Mouse (Mus musculus) forebrain, embryonic 14.5 days (tissue): ENCODE measurements around the gene Gm10037. TPM values are rescaled to one million over a fixed set of nuclear protein-coding genes. Genes with fewer than 3 reads are reported as not detected.
A peak's percentile ranks its signal among the peaks of the same experiment; 100 is the strongest.
"Not testable (repeated sequence)": the region's sequence is repeated elsewhere in the genome, so short reads cannot be mapped to it uniquely, and the experiment has no call there.

ENCODE experiments used
- ATAC-seq: fragments of 200-750 bp; cut with Nextera tagmentation; 2 replicates; pipeline ENCODE4 v1.8.0; 2017; ENCODE audit warnings: mild to moderate bottlenecking, moderate library complexity
- DNase-seq: peaks from one replicate; pipeline ENCODE4 v3.0.0-alpha.2; 2015; ENCODE audit warnings: low spot score
- H3K27ac ChIP-seq: fragments of 300-500 bp; sonication (generic); 2 replicates; pipeline ENCODE4 v1.5.1; 2014; ENCODE audit warnings: low read depth, mild to moderate bottlenecking, control low read depth, low read length, moderate library complexity
- H3K27me3 ChIP-seq: fragments of 300-500 bp; sonication (generic); replicated peaks from 2 replicates; pipeline ENCODE4 v1.6.1; 2014; ENCODE audit warnings: low read length, control low read depth, mixed read lengths; ENCODE audit not compliant: control insufficient read depth, insufficient read depth
- H3K36me3 ChIP-seq: fragments of 300-500 bp; sonication (generic); 2 replicates; pipeline ENCODE4 v1.6.1; 2014; ENCODE audit warnings: low read length, control low read depth; ENCODE audit not compliant: control insufficient read depth, insufficient read depth
- H3K4me1 ChIP-seq: fragments of 300-500 bp; sonication (generic); 2 replicates; pipeline ENCODE4 v1.6.1; 2014; ENCODE audit warnings: antibody characterized with exemption, low read length, control low read depth; ENCODE audit not compliant: control insufficient read depth, insufficient read depth
- H3K4me2 ChIP-seq: fragments of 300-500 bp; sonication (generic); 2 replicates; pipeline ENCODE4 v1.6.1; 2014; ENCODE audit warnings: mild to moderate bottlenecking, control low read depth, low read length
- H3K4me3 ChIP-seq: fragments of 300-500 bp; sonication (generic); 2 replicates; pipeline ENCODE4 v1.5.1; 2014; ENCODE audit warnings: low read depth, low read length, control low read depth
- H3K9ac ChIP-seq: fragments of 300-500 bp; sonication (generic); 2 replicates; pipeline ENCODE4 v1.6.1; 2014; ENCODE audit warnings: mild to moderate bottlenecking, low read length, control low read depth, moderate library complexity
- H3K9me3 ChIP-seq: fragments of 300-500 bp; sonication (generic); replicated peaks from 2 replicates; pipeline ENCODE4 v1.6.1; 2016; ENCODE audit warnings: low read length, control low read depth, mixed read lengths; ENCODE audit not compliant: control insufficient read depth
- WGBS: fragments of 180-500 bp; shearing (Covaris S2); extraction: QIAGEN DNeasy Blood & Tissue Kit; methylation state at CpG from one replicate; pipeline ENCODE4 v1.1.7; 2014; 5-methylcytosine and 5-hydroxymethylcytosine counted together
- polyA plus RNA-seq: library from polyadenylated mRNA; unstranded; fragments of >200 nt; fragmentation: Nextera tagmentation; extraction: Ambion mirVana; gene quantifications from 2 replicates; pipeline ENCODE4 v1.2.1, GENCODE M21; 2014

The Gm10037 gene
- polyA plus RNA-seq, 1 experiment from 2014 or later = 4.9 TPM

GRCm38 (mm10) chr13:67833137-67833536 lies 2.2 kb downstream of the Gm10037 start:
- not testable (repeated sequence) for H3K27me3 ChIP-seq, H3K36me3 ChIP-seq, ATAC-seq, H3K4me2 ChIP-seq, DNase-seq, H3K4me3 ChIP-seq, H3K27ac ChIP-seq, H3K9ac ChIP-seq, H3K4me1 ChIP-seq, H3K9me3 ChIP-seq

- peak overlapping the region; percentile 44; the same call in 1 of the 2 replicates for H3K9ac ChIP-seq
- H3K27me3 ChIP-seq = no peaks in the 10 kb centered on the region
- no peak overlapping the region for H3K27ac ChIP-seq
- peak overlapping the region; percentile 28; the same call in 1 of the 2 replicates for H3K4me3 ChIP-seq
- 41% methylated on average over 6 of the region's 6 CpGs for WGBS
- DNase-seq = no peak
- no peaks in the 10 kb centered on the region for H3K9me3 ChIP-seq
- H3K4me1 ChIP-seq = no peaks in the 10 kb centered on the region
- no peaks in the 10 kb centered on the region for H3K36me3 ChIP-seq
- peak overlapping the region; percentile 50 for H3K4me2 ChIP-seq
- ATAC-seq = peak; percentile 29; the same call in 1 of the 2 replicates
These were observed 12.8 kb downstream of the Gm10037 start for GRCm38 (mm10) chr13:67843775-67844118.

GRCm38 (mm10) chr13:67844119-67844852 lies 13.4 kb downstream of the Gm10037 start:
- WGBS = 2% methylated on average over 15 of the region's 19 CpGs
- Histone ChIP-seq H3K36me3 (no peaks in the 10 kb centered on the region), H3K4me1 (no peaks in the 10 kb centered on the region), H3K4me2 (peak overlapping the region; percentile 50), H3K27me3 (no peaks in the 10 kb centered on the region), H3K9ac (peak overlapping the region; percentile 45; the same call in 1 of the 2 replicates), H3K4me3 (peak overlapping the region; percentile 28), H3K9me3 (no peaks in the 10 kb centered on the region), H3K27ac (no peak overlapping the region)
- DNase-seq (peak; percentile 85), ATAC-seq (peak; percentile 85)

GRCm38 (mm10) chr13:67844853-67845194 lies 13.9 kb downstream of the Gm10037 start:
- Histone ChIP-seq H3K4me2 (peak overlapping the region; percentile 50), H3K4me3 (peak overlapping the region; percentile 28), H3K36me3 (no peaks in the 10 kb centered on the region), H3K9me3 (no peaks in the 10 kb centered on the region), H3K27me3 (no peaks in the 10 kb centered on the region), H3K9ac (peak overlapping the region; percentile 45; the same call in 1 of the 2 replicates), H3K4me1 (no peaks in the 10 kb centered on the region), H3K27ac (no peak overlapping the region)
- ATAC-seq (peak; percentile 55), DNase-seq (no peak)
- 14% methylated on average over 8 of the region's 8 CpGs for WGBS

- Histone ChIP-seq H3K4me3 (no peak overlapping the region), H3K9me3 (no peaks in the 10 kb centered on the region), H3K27ac (no peak overlapping the region), H3K27me3 (no peaks in the 10 kb centered on the region), H3K36me3 (no peaks in the 10 kb centered on the region), H3K4me1 (no peaks in the 10 kb centered on the region), H3K9ac (no peak overlapping the region), H3K4me2 (no peak overlapping the region)
- 85% methylated on average over 3 of the region's 3 CpGs for WGBS
- no peak for ATAC-seq
- DNase-seq = no peak
These were observed 19.5 kb downstream of the Gm10037 start for GRCm38 (mm10) chr13:67850361-67850760.

- Histone ChIP-seq H3K36me3 (no peaks in the 10 kb centered on the region), H3K4me2 (no peak overlapping the region), H3K4me3 (no peak overlapping the region), H3K9ac (no peak overlapping the region), H3K4me1 (no peaks in the 10 kb centered on the region), H3K27me3 (no peaks in the 10 kb centered on the region), H3K9me3 (no peaks in the 10 kb centered on the region), H3K27ac (no peak overlapping the region)
- ATAC-seq (no peak), DNase-seq (no peak)
- WGBS = 90% methylated on average over 6 of the region's 6 CpGs
These were observed 22.2 kb downstream of the Gm10037 start for GRCm38 (mm10) chr13:67853130-67853529.

- ATAC-seq (no peak), DNase-seq (no peak)
- Histone ChIP-seq H3K9me3 (no peaks in the 10 kb centered on the region), H3K36me3 (no peaks in the 10 kb centered on the region), H3K27me3 (no peaks in the 10 kb centered on the region), H3K4me1 (no peaks in the 10 kb centered on the region), H3K4me2 (no peak overlapping the region), H3K4me3 (no peak overlapping the region), H3K9ac (no peak overlapping the region), H3K27ac (no peak overlapping the region)
- 75% methylated on average over 2 of the region's 2 CpGs for WGBS
These were observed 23.1 kb downstream of the Gm10037 start for GRCm38 (mm10) chr13:67853983-67854382.

GRCm38 (mm10) chr13:67857317-67857716 lies 26.4 kb downstream of the Gm10037 start:
- H3K27me3 ChIP-seq = no peaks in the 10 kb centered on the region
- H3K9me3 ChIP-seq = no peaks in the 10 kb centered on the region
- H3K4me2 ChIP-seq = no peak overlapping the region
- H3K4me1 ChIP-seq = no peaks in the 10 kb centered on the region
- no peak overlapping the region for H3K27ac ChIP-seq
- no peak overlapping the region for H3K4me3 ChIP-seq
- DNase-seq (no peak), ATAC-seq (no peak)
- 33% methylated on average over 1 of the region's 1 CpGs for WGBS
- no peaks in the 10 kb centered on the region for H3K36me3 ChIP-seq
- H3K9ac ChIP-seq = no peak overlapping the region

GRCm38 (mm10) chr13:67862508-67862907 lies 31.6 kb downstream of the Gm10037 start:
- ATAC-seq = no peak
- no peak overlapping the region for H3K9ac ChIP-seq
- no peaks in the 10 kb centered on the region for H3K36me3 ChIP-seq
- H3K4me1 ChIP-seq = no peaks in the 10 kb centered on the region
- H3K27me3 ChIP-seq = no peaks in the 10 kb centered on the region
- no peak overlapping the region for H3K4me3 ChIP-seq
- DNase-seq = no peak
- no peaks in the 10 kb centered on the region for H3K9me3 ChIP-seq
- no peak overlapping the region for H3K4me2 ChIP-seq
- WGBS = 88% methylated on average over 9 of the region's 9 CpGs
- H3K27ac ChIP-seq = no peak overlapping the region
